Mouse (Mus musculus) liver, embryonic 14.5 days (tissue): ENCODE data around the gene Atrnl1. TPM values are rescaled to one million over a fixed set of nuclear protein-coding genes. Genes with fewer than 3 reads are reported as not detected.

Experiments
- ATAC-seq: fragments of 200-750 bp; cut with Nextera tagmentation; 2 replicates; pipeline ENCODE4 v1.8.0; 2017; ENCODE audit warnings: moderate number of reproducible peaks, mild to moderate bottlenecking, moderate library complexity; ENCODE audit not compliant: insufficient read depth
- DNase-seq, 3 experiments: peaks; one replicate each; pipeline ENCODE4 v3.0.0-alpha.2; 2012 to 2013; ENCODE audit warnings: low read depth in 3 of 3, low spot score in 3 of 3
- H3K27ac ChIP-seq: fragments of 300-500 bp; sonication (generic); 2 replicates; pipeline ENCODE4 v1.5.1; 2014; ENCODE audit warnings: moderate library complexity, mild to moderate bottlenecking, control low read depth, inconsistent platforms
- H3K27me3 ChIP-seq: fragments of 300-500 bp; sonication (generic); 2 replicates; pipeline ENCODE4 v1.6.1; 2014; ENCODE audit warnings: mild to moderate bottlenecking, low read length, moderate library complexity; ENCODE audit not compliant: control insufficient read depth, insufficient read depth
- H3K36me3 ChIP-seq: fragments of 300-500 bp; sonication (generic); replicated peaks from 2 replicates; pipeline ENCODE4 v1.6.1; 2014; ENCODE audit warnings: low read depth; ENCODE audit not compliant: control insufficient read depth, insufficient read depth
- H3K4me1 ChIP-seq, 2 experiments: fragments of 200-500 bp in 1 of 2; fragments of 300-500 bp in 1 of 2; sonication (generic) in 1 of 2; replicated peaks; 2 replicates each; pipeline ENCODE4 v1.6.1; 2012 to 2014; ENCODE audit warnings: antibody characterized with exemption in 1 of 2, inconsistent platforms in 1 of 2, low read length in 1 of 2; ENCODE audit not compliant: control insufficient read depth in 2 of 2, insufficient read depth in 2 of 2
- H3K4me2 ChIP-seq: fragments of 300-500 bp; sonication (generic); 2 replicates; pipeline ENCODE4 v1.6.1; 2014; ENCODE audit warnings: low read depth, mild to moderate bottlenecking, control low read depth, moderate library complexity
- H3K4me3 ChIP-seq, 2 experiments: fragments of 200-500 bp in 1 of 2; fragments of 300-500 bp in 1 of 2; sonication (generic) in 1 of 2; 2 replicates each; pipeline ENCODE4 v1.5.1; 2012 to 2014; ENCODE audit warnings: low read depth in 2 of 2, low read length in 2 of 2, mild to moderate bottlenecking in 2 of 2, control low read depth in 1 of 2, inconsistent platforms in 1 of 2, moderate library complexity in 1 of 2; ENCODE audit not compliant: insufficient read depth in 1 of 2
- H3K9ac ChIP-seq: fragments of 300-500 bp; sonication (generic); replicated peaks from 2 replicates; pipeline ENCODE4 v1.6.1; 2014; ENCODE audit warnings: mild to moderate bottlenecking, control low read depth, moderate library complexity
- H3K9me3 ChIP-seq: fragments of 300-500 bp; sonication (generic); 2 replicates; pipeline ENCODE4 v1.6.1; 2016; ENCODE audit warnings: low read length, mixed read lengths; ENCODE audit not compliant: control insufficient read depth
- CTCF ChIP-seq: IDR thresholded peaks from 2 replicates; pipeline ENCODE4 v1.5.1; 2016; ENCODE audit warnings: antibody characterized with exemption, low read depth, control low read depth
- EP300 ChIP-seq: IDR thresholded peaks from 2 replicates; pipeline ENCODE4 v1.6.1; 2016; ENCODE audit warnings: antibody characterized with exemption, low read depth
- WGBS: fragments of 180-500 bp; shearing (Covaris S2); extraction: QIAGEN DNeasy Blood & Tissue Kit; methylation state at CpG from one replicate; pipeline ENCODE4 v1.1.7; 2014; ENCODE audit not compliant: insufficient replicate concordance; 5-methylcytosine and 5-hydroxymethylcytosine counted together
- polyA plus RNA-seq, 2 experiments: library from polyadenylated mRNA; depleted of rRNA in 1 of 2; stranded (reverse) in 1 of 2; unstranded in 1 of 2; fragments of >200 nt; fragmentation: Nextera tagmentation in 1 of 2; extraction: Ambion mirVana in 1 of 2; gene quantifications; 2 replicates each; pipeline versions ENCODE4 v1.2.1 to v1.2.3; 2012 to 2014

Gene Atrnl1
- polyA plus RNA-seq, 2 experiments: 0.46 to 1.3 TPM

DNA sequence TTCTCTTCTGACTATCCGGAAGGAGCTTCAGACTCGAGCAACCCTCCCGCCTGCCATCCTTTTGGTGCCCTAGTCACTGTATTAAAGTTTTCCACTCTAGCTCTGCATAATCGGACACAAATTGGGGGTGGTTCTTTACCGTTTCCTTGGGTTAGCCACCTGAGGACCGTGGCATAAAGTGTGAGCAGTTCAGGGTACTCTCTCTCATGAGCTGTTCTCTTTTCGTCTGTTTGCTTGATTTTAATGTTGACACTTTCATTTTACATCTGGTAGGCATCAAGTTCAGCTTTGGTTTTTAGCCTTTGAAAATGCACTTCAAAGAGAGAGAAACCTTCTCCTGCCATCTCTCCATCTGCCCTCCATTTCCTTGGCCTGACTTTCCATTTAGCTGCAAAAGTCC, 484.9 kb downstream of the Atrnl1 start:
- Histone ChIP-seq H3K27me3 (no peaks in the 10 kb centered on the region), H3K27ac (no peak overlapping the region), H3K9me3 (no peaks in the 10 kb centered on the region), H3K36me3 (no peaks in the 10 kb centered on the region), H3K4me3 (no peak overlapping the region), H3K4me1 (no peaks in the 10 kb centered on the region), H3K9ac (no peak overlapping the region), H3K4me2 (no peak overlapping the region)
- TF ChIP-seq EP300 (no peak), CTCF (no peak)
- DNase-seq (no peak), ATAC-seq (no peak)
- 69% methylated on average over 7 of the region's 7 CpGs for WGBS

DNA sequence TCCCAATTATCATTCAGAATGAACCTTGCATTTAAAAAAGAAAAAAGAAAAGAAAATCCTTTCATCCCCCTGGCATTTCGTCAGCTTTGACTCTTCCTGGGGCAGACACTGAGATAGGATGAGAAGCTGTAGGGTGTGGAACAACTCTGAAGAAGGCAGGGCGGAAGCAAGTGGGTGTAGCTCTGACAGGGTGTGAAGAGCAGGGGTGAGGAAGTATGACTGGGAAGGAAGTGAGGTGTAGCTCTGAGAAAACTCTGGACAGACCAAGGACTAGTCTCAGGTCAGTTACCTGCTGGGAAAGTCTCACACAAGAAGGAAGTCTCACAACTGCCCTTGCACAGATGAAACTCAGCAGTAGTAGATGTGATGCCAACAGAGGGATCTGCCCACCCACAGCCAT, 486.4 kb downstream of the Atrnl1 start:
- H3K4me1 ChIP-seq: no peaks in the 10 kb centered on the region
- H3K4me3 ChIP-seq: no peak overlapping the region
- no peak overlapping the region for H3K9ac ChIP-seq
- 55% methylated on average over 2 of the region's 2 CpGs for WGBS
- no peaks in the 10 kb centered on the region for H3K36me3 ChIP-seq
- no peak overlapping the region for H3K4me2 ChIP-seq
- H3K27ac ChIP-seq: no peak overlapping the region
- ATAC-seq (no peak), DNase-seq (no peak)
- no peaks in the 10 kb centered on the region for H3K27me3 ChIP-seq
- no peaks in the 10 kb centered on the region for H3K9me3 ChIP-seq
- TF ChIP-seq CTCF (no peak), EP300 (no peak)

DNA sequence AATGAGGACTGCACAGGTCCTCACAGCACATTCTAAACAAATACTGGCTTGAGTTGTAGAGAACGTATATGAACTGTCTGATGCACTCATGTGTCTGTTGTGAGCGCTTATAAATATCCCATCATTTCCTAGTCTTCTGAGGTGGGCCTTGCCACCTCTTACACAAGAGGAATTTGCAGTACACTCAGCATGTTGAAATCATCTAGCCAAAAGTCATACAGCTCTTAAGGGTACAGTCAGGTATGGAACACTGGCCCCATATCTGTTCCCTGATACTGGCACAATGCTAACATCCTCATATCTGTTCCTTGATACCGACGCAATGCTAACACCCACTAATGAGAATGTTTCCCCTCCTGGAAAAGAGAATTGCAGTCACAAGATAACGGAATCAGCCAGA, 488.7 kb downstream of the Atrnl1 start:
- H3K36me3 ChIP-seq: no peaks in the 10 kb centered on the region
- H3K9ac ChIP-seq: no peak overlapping the region
- H3K27me3 ChIP-seq: no peaks in the 10 kb centered on the region
- WGBS: 66% methylated on average over 5 of the region's 5 CpGs
- H3K4me3 ChIP-seq: no peak overlapping the region
- TF ChIP-seq CTCF (no peak), EP300 (no peak)
- no peak for DNase-seq
- no peak overlapping the region for H3K4me2 ChIP-seq
- no peak overlapping the region for H3K27ac ChIP-seq
- no peak for ATAC-seq
- H3K9me3 ChIP-seq: no peaks in the 10 kb centered on the region
- no peaks in the 10 kb centered on the region for H3K4me1 ChIP-seq

DNA sequence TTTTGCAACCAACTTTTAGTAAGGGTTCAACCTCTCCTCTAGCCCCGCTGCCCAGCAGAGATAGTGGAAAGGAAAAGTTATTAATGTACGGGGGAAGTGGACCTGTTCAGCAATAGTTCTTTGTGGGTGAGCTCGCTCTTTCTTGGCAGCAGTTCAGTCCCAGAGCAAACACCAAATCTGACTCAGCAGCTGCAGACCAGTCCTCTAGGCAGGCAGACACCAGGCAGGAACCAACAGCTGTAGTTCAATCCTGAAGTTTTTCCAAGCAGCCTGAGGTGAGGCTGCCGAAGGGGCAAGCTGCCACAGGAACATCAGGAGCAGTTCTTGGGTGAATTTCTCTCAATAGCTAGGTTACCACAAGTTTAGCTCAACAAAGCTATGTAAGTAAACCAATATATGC, 489.5 kb downstream of the Atrnl1 start:
- no peaks in the 10 kb centered on the region for H3K36me3 ChIP-seq

DNA sequence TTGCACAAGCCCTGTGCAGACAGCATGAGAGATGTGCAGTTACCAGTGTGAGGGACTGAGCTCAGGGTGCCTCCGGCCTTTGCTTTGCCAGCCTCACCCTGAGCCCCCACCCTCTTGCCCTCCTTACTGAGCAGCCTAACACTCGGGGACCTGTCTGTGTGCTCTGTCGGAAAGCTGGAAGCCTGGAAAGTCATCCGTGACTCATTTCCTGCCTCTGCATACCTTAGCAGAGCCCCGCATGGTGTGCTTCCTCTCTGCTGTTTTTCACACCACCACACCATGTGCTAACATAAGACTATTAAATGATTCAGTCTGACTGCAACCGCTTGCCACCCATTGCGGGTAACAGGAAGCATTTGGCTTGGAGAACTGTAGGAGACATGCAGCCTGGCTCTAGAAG, 493.7 kb downstream of the Atrnl1 start:
- DNase-seq: no peak
- Histone ChIP-seq H3K9ac (no peak overlapping the region), H3K9me3 (no peaks in the 10 kb centered on the region), H3K27me3 (no peaks in the 10 kb centered on the region), H3K27ac (no peak overlapping the region), H3K36me3 (no peaks in the 10 kb centered on the region), H3K4me3 (no peak overlapping the region), H3K4me2 (no peak overlapping the region), H3K4me1 (no peaks in the 10 kb centered on the region)
- 33% methylated on average over 7 of the region's 7 CpGs for WGBS
- no peak for ATAC-seq
- no peak for TF ChIP-seq CTCF
- no peak for TF ChIP-seq EP300

More for the DNA sequence above, 489.5 kb downstream of the Atrnl1 start:
- Histone ChIP-seq H3K27me3 (no peaks in the 10 kb centered on the region), H3K9me3 (no peaks in the 10 kb centered on the region), H3K27ac (no peak overlapping the region), H3K9ac (no peak overlapping the region), H3K4me2 (no peak overlapping the region), H3K4me1 (no peaks in the 10 kb centered on the region), H3K4me3 (no peak overlapping the region)
- DNase-seq (no peak), ATAC-seq (no peak)
- WGBS: 67% methylated on average over 4 of the region's 4 CpGs
- TF ChIP-seq CTCF (no peak), EP300 (no peak)

DNA sequence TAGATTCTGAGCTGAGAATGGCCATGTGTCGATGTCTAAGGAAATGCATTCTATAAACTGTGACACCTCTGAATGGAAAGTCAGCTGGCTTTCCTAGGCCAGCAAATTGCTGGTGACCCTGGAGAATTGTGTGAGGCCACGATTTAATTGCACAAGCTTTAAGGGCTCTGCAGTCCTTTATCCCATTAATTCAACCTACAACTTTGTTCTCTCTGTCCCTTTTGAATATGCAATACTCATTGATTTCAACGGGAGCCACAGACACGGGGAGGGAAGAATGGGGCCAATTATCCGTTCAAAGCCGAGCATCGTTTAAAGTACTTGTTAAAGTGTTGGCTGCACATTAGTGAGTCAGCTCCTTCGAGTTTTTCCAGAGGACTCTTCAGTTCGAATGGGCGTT, 496.8 kb downstream of the Atrnl1 start:
- Histone ChIP-seq H3K36me3 (no peaks in the 10 kb centered on the region), H3K27me3 (no peaks in the 10 kb centered on the region), H3K9ac (no peak overlapping the region), H3K27ac (no peak overlapping the region), H3K4me2 (no peak overlapping the region), H3K4me1 (no peaks in the 10 kb centered on the region), H3K9me3 (no peaks in the 10 kb centered on the region), H3K4me3 (no peak overlapping the region)
- no peak for ATAC-seq
- no peak for DNase-seq
- 72% methylated on average over 10 of the region's 10 CpGs for WGBS
- TF ChIP-seq CTCF (no peak), EP300 (no peak)
